Mouse (Mus musculus): ENCODE measurements around the gene Ccdc34.
"Not testable (repeated sequence)": the region's sequence is repeated elsewhere in the genome, so short reads cannot be mapped to it uniquely, and the experiment has no call there.

Gene Ccdc34

GRCm38 (mm10) chr2:110077655-110078054 lies 60.0 kb downstream of the Ccdc34 start:
- no peak for DNase-seq (ENCODE audit: low spot score in 2 of 2)

DNA sequence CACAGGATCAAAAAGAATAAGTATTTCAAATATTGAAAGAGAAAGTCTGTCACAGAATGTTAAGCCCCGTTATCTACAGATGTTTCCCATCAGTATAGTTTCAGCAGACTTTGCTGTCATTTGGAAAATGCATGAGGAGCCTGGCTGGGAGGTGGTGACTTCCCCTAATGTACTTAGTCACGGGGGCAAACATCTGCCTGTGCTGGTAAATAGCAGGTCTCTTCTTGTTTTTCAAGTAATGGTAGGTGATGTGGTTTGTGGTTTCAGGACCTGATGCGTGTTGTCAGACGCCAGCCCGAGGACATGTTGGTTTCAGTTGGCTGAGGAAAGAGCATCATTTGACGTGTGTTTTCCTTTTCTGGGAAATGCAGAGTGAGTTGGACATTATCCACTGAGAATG lies 62.9 kb downstream of the Ccdc34 start:
- DNase-seq (ENCODE audit: low spot score in 2 of 2): no peak

- DNase-seq (ENCODE audit: low spot score in 2 of 2): no peak
Measured at GRCm38 (mm10) chr2:110082975-110083374, 65.4 kb downstream of the Ccdc34 start.

DNA sequence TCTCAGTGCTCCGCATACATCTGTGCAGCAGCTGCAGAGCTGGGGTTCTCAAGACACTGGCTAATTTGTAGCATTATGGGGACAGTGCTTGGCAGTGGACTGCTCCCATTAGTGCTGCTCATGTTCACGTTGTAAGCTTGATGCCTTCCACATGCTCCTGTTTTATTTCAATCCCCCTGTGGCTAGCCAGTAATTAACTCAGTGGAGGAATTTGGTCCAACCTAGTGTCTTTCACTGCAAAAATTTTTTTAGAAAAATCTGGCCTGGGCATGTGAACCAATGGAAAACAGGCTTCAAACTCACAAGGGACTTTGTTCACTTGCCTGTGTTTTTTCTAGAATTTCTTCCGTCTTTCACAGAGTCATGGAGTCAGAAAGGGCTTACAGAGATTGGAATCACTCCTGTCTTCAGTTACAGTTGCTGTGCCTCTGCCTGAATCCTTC lies 68.1 kb downstream of the Ccdc34 start:
- no peak for DNase-seq (ENCODE audit: low spot score in 2 of 2)

DNA sequence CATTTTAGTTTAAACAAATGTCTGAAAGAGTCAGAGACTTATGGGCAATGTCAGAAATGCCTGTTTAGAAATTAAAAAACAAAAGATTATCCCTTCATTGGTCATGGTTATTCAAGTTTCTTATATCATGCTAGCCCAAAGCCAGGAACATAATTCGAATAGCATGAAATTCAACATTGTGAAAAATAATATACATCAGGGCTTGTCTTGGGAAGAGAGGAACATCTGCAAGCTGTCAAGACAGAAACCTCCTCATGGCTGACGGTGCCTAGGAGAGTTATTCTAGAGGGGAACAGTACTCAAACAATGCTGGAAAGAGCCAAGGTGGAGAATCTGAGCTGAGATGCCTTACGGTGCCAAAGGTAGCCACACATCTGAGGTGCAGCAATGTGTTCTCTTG lies 96.5 kb downstream of the Ccdc34 start:
- DNase-seq (ENCODE audit: low spot score in 2 of 2): no peak

DNA sequence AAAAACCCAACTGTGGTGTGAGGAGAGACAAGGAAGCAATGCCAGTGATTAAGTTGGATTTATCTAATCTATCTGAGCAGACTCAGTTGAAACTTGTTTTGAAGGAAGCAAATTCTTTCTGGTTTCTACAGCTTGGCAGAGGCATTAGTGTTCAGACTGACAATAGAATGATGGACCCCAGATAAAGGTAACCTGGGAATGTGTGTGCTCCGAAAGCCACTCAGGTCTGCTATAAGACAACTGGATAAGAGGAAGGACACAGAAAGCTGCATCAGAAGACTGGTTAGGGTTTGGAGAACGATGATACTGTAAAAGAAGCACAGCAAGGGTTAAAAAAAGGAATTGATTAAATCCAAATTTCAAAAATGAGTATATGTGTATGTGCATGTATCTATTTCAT lies 111.8 kb downstream of the Ccdc34 start:
- DNase-seq (ENCODE audit: low spot score in 2 of 2): no peak

- no peak for DNase-seq (ENCODE audit: low spot score in 2 of 2)
Measured at GRCm38 (mm10) chr2:110131573-110131972, 114.0 kb downstream of the Ccdc34 start.

DNA sequence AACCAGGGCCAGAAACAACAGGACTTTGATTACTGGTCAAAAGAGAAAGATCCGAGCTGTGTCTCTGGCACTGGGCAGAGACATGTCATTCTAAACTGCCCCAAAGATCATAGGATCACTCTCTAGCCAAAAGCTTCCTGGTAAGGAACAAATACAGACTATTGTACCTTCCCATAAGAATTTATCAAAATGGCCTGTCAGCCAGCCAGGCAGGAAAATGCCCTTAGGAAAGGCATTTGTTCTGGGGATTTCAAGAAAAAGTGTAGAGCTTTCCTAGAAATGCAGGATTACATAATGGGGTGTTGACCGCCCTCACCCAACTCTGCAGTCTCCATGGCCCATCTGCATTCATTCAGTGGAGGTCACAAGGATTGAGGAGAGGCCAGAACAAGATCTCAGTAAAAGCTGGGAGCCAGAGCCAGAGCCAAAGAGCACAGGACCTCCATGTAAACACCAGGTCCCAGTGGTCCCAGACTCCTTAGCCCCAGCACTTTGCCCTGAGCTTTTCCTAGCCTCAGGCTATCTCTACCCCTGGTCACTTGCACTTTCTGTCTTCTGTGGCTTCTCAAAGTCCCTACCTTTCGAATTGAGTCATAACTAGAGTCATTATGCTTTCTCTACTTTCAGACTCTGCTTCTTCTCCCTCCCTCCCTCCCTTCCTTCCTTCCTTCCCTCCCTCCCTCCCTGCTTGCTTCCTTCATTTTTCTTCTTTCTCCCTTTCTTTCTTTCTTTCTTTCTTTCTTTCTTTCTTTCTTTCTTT lies 115.9 kb downstream of the Ccdc34 start:
- no peak for DNase-seq (ENCODE audit: low spot score in 2 of 2)

GRCm38 (mm10) chr2:110134765-110135594 lies 117.4 kb downstream of the Ccdc34 start:
- no peak for DNase-seq (ENCODE audit: low spot score in 2 of 2)

DNA sequence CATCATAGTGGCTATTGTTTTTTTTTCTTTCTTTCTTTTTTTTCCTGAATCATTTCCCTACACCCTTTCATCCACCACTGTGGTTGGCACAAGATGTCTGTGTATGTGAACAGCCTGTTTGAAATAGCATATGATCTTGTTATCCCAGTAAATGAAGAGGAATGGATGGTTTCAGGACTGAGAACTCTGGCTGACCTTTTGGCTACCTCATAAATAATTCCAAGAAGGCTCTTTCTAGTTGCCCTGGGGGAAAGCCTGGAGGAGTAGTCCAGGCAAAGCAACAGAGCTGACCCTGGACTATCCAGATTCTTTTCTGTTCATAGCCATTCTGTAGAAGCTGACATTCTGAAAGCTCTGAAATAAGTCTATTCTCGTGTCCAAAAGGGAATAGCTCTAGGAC lies 119.7 kb downstream of the Ccdc34 start:
- DNase-seq (ENCODE audit: low spot score in 2 of 2): no peak

DNA sequence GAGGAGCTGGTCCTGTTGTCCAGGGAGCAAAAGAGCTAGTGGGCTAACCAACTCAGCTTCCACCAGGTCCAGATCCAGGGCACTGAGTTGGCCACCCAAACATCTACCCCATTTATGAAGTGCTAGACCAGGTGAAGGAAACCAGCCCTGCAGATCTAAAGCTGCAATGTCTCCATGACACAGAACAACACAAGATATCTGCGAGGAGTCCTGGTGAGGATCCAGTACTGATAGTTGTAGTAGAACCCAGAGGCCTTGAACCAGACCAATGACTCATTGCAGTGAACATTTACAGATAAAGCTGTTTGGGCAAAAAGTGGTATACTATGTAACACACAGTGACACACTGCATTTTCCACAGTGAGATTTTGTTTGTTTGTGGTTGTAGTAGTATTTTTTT lies 120.5 kb downstream of the Ccdc34 start:
- no peak for DNase-seq (ENCODE audit: low spot score in 2 of 2)

- DNase-seq (ENCODE audit: low spot score in 2 of 2): not testable (repeated sequence)
Measured at GRCm38 (mm10) chr2:110147980-110148379, 130.4 kb downstream of the Ccdc34 start.

DNA sequence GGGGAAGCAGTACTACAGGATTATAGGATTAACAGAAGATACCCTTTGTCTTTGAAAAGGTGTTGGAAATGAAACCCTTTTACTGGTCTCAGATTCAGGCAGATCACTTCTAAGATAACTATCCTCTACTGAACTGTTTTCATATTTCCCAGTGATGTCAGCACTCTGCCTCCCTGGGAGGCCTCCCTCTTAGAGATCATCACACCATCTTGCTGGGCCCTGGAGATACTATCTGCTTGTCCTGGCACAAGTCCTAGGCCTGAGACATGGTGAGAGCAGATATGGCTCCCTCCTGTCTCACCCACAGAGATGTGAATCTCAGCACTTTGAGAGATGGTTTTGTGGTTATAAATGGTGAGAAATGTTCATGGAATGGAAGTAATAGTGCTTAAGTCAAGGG lies 131.6 kb downstream of the Ccdc34 start:
- no peak for DNase-seq (ENCODE audit: low spot score in 2 of 2)

- no peak for DNase-seq (ENCODE audit: low spot score in 2 of 2)
Measured at GRCm38 (mm10) chr2:110156321-110156720, 138.7 kb downstream of the Ccdc34 start.

DNA sequence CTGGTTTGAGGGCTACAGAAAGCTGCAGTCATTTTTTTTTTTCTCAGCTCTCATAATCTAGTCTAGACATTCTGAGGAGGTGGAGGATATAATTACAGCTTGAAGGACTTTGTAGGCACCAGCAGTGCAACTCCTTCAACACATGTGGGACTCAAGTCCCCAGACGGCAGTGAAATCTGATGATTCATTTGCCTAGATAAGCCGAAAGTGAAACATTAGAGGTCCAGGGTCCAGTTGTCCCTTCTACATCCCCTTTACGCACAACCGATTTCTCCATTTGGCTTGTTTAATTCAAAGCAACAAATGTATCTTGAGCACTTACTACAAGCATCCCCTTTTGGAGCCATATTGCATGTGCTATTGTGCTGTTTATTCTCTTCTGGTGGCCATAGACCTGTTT lies 147.4 kb downstream of the Ccdc34 start:
- no peak for DNase-seq (ENCODE audit: low spot score in 2 of 2)

GRCm38 (mm10) chr2:110167694-110168093 lies 150.1 kb downstream of the Ccdc34 start:
- no peak for DNase-seq (ENCODE audit: low spot score in 2 of 2)

- DNase-seq (ENCODE audit: low spot score in 2 of 2): no peak
Measured at GRCm38 (mm10) chr2:110168361-110168760, 150.7 kb downstream of the Ccdc34 start.

DNA sequence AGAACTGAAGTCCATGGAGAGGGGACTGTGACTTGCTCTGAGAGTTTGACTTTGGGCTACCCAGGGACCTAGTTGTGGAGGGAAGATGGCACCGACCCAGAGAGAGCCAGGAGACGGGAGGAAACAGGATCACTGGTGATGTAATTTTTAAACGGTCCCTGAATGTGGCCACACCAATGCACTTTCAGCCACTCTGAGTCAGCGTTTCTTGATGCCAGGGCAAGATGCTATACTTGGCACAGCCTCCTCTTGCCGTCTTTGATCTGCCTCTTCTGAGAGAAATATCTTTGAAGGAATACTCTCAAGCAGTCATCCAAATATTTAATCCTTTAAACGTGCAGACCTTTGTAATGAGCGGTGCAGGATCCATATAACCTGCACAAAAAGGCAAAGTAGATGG lies 154.8 kb downstream of the Ccdc34 start:
- no peak for DNase-seq (ENCODE audit: low spot score in 2 of 2)

DNA sequence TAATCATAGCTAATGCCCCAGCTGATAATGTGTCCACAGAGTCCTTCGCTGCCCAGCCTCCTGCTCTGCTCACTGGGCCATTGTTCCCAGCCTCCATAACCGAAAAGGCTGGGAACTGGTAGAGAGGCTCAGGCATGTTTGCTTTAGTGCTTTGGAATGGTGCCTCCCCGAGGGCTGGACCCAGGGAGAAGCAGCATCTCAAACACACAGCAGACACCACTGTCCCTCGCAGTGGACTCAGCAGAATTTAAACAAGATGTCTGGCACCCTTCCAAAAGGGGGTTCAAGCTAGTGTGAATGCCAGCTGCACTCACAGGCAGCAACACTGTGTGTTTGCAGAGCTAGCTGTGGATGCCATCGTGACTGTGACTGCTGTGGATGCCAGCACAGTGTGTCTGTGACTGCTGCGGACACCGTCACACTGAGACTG lies 156.2 kb downstream of the Ccdc34 start:
- no peak for DNase-seq (ENCODE audit: low spot score in 2 of 2)

DNA sequence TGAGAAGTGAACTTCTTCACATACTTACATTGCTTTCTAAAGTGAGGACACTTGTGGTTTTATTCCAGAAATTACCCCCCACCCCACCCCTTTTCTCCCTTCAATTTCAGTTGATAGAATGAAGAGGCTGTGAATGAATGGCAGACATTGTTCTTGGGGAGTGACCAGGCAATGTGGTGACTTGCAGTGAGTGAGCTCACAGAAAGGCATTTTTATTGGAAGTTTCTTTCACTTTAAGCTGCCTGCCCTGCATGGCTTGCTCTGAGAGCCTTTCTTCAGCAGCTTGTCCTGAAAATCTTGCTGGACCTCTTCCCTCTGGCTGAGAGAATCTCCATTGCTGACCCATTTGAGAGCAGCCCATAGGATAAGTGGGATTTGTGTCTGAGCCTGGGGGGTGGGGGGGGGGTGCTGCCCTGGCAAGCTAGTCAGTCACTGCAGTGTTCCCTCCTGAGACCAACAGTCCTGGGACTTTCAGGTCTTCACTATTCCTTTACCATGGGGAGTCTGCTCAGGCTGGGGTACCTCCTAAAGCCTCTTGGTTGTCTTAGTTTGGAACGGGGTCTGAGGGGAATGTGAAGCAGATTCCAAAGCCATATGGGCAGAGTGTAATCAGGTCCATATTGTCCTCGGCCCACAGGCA lies 159.3 kb downstream of the Ccdc34 start:
- no peak for DNase-seq (ENCODE audit: low spot score in 2 of 2)

GRCm38 (mm10) chr2:110177406-110177805 lies 159.8 kb downstream of the Ccdc34 start:
- no peak for DNase-seq (ENCODE audit: low spot score in 2 of 2)

DNA sequence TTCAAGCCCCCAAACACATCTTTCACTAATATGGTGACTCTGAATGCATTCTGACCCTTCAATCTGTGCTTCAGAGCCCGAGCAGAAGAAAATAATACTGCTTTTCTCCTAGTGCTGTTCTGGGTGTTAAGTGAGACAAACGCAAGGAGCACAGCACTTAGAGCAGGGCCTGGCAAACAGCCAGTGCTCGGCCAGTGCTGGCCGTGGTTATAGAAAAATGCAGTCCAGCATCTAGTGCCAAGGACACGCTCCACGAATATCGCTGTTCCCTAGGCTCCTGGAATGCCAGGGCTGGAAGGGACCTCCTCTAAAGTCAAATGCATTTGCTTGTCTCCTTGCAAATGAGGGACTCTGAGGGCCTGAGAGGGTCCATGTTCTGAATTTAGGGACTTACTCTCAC lies 160.3 kb downstream of the Ccdc34 start:
- DNase-seq (ENCODE audit: low spot score in 2 of 2): no peak

Measured in spleen, postnatal 10 days (tissue).